Mouse (Mus musculus) liver, embryonic 14.5 days (tissue): ENCODE data around the gene Fam71f2.

ENCODE experiments used
- CTCF ChIP-seq: IDR thresholded peaks from 2 replicates; pipeline ENCODE4 v1.5.1; 2016; ENCODE audit warnings: antibody characterized with exemption, low read depth, control low read depth
- EP300 ChIP-seq: IDR thresholded peaks from 2 replicates; pipeline ENCODE4 v1.6.1; 2016; ENCODE audit warnings: antibody characterized with exemption, low read depth

DNA sequence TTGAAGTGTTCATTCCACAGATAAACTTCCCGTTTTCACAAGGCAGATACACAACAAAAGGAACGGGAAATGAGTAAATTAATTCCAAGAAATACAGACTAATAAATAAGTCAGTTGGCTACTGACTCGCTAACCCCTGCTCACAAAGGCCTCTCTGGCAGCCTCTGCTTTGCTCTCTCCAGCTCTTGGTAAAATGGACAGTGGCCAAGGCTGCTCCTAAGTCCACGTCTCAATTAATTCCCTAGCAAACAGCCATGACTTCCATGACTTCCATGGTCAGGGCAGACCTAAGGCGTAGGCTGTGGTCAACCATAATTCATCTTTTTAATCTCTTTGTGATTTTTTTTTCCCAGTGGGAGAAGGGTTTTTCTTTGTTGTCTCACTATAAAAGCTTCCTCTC lies 8.6 kb downstream of the Fam71f2 start:
- no peak for TF ChIP-seq CTCF
- no peak for TF ChIP-seq EP300
